Mouse (Mus musculus): Measurements from ENCODE around the gene Slc35e3.

The Slc35e3 gene

GRCm38 (mm10) chr10:117688204-117689151, 57.7 kb downstream of the Slc35e3 start:
- intact Hi-C loops (cut with DNase I) = no loop called here

GRCm38 (mm10) chr10:117687577-117687976, 58.6 kb downstream of the Slc35e3 start:
- intact Hi-C loops (cut with DNase I) = no loop called here

- intact Hi-C loops (cut with DNase I) = no loop called here
Observed at GRCm38 (mm10) chr10:117687018-117687417, 59.1 kb downstream of the Slc35e3 start.

GRCm38 (mm10) chr10:117685849-117686591, 60.1 kb downstream of the Slc35e3 start:
- intact Hi-C loops (cut with DNase I) = no loop called here

- intact Hi-C loops (cut with DNase I) = no loop called here
Observed at GRCm38 (mm10) chr10:117685171-117685848, 60.9 kb downstream of the Slc35e3 start.

- intact Hi-C loops (cut with DNase I) = no loop called here
Observed at GRCm38 (mm10) chr10:117684298-117685170, 61.6 kb downstream of the Slc35e3 start.

GRCm38 (mm10) chr10:117683734-117684037, 62.5 kb downstream of the Slc35e3 start:
- intact Hi-C loops (cut with DNase I) = no loop called here
